Mouse (Mus musculus): Measurements from ENCODE around the gene Tmem131l.

Gene Tmem131l

GRCm38 (mm10) chr3:83855643-83856042 is 184.3 kb downstream of the Tmem131l start:
- no peak for DNase-seq

- DNase-seq, result no peak
Observed at GRCm38 (mm10) chr3:83849341-83849740, 190.6 kb downstream of the Tmem131l start.

Measured in thymus, postnatal 36 days (tissue).